Mouse (Mus musculus) G1E-ER4 (cell line): Measurements from ENCODE around the gene Krtap5-3. TPM values are rescaled to one million over a fixed set of nuclear protein-coding genes. Genes with fewer than 3 reads are reported as not detected.
"Not testable (repeated sequence)": the region's sequence is repeated elsewhere in the genome, so short reads cannot be mapped to it uniquely, and the experiment has no call there.

Experiments used
- GATA1 ChIP-seq: IDR thresholded peaks from one replicate; pipeline ENCODE4 v1.8.0; 2012; ENCODE audit warnings: low read length, inconsistent platforms
- polyA plus RNA-seq: library from polyadenylated mRNA; stranded (reverse); fragments of >175 nt; gene quantifications from 2 replicates; pipeline ENCODE4 v1.2.3, GENCODE M21; 2012

Gene Krtap5-3
- polyA plus RNA-seq, result not detected in 2 replicates

DNA sequence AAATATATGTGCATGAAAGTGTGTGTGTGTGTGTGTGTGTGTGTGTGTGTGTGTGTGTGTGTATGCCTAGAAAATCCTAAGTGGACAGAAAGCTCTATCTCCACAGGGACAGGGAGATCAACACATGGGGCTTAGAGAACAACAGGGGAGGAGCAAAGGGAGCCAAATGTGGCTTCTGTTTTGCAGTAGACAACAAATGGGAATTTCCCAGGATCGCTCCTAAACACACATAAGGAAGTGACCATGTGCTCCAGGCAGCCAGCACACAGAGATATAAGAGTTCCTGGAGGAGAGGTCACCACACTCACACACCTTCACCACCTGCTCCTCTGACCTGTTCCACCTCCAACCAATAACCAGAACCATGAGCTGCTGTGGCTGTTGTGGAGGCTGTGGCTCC is at the start of gene Krtap5-3:
TSS of gene Krtap5-3 (plus strand) at position 301 of the 400 bp plus-strand sequence.
- no peak for TF ChIP-seq GATA1

DNA sequence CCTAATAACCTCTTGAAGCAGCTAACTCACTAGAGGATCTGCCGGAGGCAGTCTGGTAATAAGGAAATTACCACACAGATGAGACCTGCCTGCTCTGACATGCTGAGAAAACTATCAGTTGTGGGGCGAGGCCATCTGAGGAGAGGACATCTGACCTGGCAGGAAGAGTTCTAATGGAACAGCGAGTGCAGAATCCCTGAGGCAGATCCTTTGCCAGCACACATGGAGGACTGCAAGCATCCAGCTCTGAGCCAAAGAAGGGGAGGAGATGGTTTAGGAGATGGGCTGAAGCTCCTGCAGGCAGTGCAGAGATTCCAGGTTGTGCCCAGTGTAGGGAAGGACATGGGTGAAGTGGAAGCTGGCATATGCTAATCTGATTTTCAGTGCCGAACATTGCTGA is 49.0 kb upstream of the Krtap5-3 start:
- no peak for TF ChIP-seq GATA1

DNA sequence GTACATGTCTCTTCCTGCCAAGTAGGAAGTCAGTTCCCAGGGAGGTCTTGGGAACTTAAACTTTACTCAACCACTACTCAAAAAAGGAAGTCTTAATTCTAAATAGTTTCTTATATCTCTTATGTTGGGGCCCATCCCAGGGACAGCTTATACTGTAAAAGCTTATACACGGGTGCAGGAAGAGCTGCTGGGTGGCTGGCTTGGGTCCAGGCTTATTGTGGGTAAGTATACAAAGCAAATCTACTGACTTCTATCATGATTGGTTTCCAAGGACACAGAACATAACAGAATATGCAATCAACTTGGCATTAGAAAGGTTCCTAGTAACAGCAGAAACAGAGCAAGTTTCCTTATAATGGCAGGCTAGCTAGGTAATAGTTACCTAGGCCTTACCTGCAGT is 45.9 kb upstream of the Krtap5-3 start:
- no peak for TF ChIP-seq GATA1

GRCm38 (mm10) chr7:142157013-142157412 is 44.2 kb upstream of the Krtap5-3 start, which contains the start of gene Gm29735:
Gene Gm29735, minus strand, starts transcription at chr7:142157113.
- not testable (repeated sequence) for TF ChIP-seq GATA1

DNA sequence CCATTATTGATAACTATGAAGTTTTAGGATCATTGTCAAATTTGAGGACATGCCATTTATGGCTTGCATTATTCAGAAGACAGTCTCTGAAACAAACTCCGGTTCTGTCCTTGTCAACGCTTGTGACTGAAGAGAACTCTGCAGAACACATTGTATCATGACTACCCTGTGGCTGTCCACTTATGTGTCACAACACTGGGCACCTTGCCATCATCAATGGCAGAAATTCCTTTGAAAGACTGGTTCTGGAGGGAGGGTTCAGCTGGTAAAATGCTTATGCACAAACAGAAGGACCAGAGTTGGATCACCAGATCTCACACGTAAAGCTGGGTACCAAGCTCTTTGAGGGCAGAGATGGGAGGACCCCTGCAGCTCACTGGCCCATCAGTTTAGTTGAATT is 41.8 kb upstream of the Krtap5-3 start:
- TF ChIP-seq GATA1, result no peak

GRCm38 (mm10) chr7:142165639-142166038 is 35.5 kb upstream of the Krtap5-3 start, which contains the start of gene Gm4553:
Gene Gm4553, minus strand, starts transcription at chr7:142165739.
- not testable (repeated sequence) for TF ChIP-seq GATA1

DNA sequence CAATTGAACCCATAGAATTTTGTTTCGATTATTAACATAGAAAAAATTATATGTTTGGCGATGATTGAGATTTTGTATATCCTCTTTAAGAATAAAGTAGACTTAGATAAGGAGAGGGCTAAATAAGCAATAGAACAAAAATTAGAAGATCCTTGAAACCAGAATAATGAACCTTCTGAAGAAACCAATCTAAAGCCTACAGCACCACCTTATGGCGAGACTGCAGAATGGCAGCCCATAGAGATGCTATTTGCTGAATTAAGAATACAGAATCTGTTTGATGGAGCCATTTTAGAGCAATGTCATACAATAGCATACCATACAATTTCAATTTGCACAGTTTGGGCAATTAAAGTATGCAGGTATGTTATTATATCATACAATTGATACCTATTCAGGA is 31.3 kb upstream of the Krtap5-3 start:
- no peak for TF ChIP-seq GATA1

DNA sequence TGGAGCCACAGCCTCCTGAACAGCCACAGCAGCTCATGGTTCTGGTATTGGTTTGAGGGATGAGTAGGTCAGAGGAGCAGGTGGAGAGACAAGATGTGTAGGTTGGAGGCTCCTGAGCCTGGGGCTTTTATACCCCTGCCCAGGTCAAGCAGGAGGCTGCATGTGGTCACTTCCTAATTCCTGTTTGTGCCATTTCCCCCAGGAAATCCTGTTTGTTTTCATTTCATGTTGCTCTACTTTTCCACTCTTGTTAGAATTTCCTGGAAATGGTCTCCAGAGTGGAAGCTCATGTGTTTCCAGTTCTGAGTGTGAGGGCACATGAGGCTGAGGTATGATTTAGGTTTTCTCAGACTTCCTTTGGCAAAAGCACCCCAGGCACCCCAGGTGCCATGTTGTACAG is 25.3 kb upstream of the Krtap5-3 start, which contains the start of gene Krtap5-2:
TSS of gene Krtap5-2 (minus strand) at position 101 of the 400 bp plus-strand sequence.
- TF ChIP-seq GATA1, result not testable (repeated sequence)

- TF ChIP-seq GATA1, result no peak
Measured at GRCm38 (mm10) chr7:142178685-142179084, 22.5 kb upstream of the Krtap5-3 start.

DNA sequence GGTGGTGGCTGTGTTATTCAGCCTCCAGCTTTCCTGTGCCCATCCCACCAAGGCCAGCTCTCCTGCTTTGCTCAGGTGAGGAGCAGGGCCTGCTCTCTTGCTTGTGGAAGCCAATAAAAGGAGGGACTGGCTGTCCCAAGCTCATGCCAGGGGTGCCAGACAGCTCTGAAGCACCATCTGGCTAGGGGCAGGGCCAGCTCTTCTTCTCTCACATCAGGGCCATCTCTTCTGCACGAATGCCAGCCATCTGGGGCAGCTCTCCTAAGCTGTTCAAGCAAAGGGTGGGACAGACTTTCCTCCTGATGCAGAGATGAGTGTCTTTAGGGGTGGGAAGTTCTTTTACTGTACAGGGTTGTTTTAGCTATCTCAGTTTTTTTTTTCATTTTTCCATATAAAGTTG is 20.1 kb upstream of the Krtap5-3 start:
- no peak for TF ChIP-seq GATA1

GRCm38 (mm10) chr7:142188156-142188555 is 13.0 kb upstream of the Krtap5-3 start:
- no peak for TF ChIP-seq GATA1

DNA sequence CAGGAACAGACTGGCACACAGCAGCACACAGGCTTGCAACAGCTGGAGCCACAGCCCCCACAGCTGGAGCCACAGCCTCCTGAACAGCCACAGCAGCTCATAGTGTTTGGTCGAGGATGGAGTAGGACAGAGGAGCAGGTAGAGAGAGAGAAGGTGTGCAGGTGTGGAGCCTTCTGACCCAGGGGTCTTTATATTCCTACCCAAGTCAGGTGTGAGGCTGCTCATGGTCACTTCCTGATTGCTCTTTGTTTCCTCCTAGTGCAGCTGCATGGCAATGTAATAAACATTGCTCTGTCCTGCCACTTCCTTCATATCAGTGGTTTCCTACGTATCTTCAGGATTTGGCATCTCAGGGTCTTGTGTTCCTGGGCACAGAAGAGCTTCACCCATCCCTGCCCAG is 10.9 kb upstream of the Krtap5-3 start, which contains the start of gene Gm10153:
TSS of gene Gm10153 (minus strand) at position 101 of the 400 bp plus-strand sequence.
- TF ChIP-seq GATA1, result no peak

- no peak for TF ChIP-seq GATA1
Measured at GRCm38 (mm10) chr7:142198748-142199147, 2.4 kb upstream of the Krtap5-3 start.

GRCm38 (mm10) chr7:142205488-142205887 is 4.3 kb downstream of the Krtap5-3 start:
- no peak for TF ChIP-seq GATA1

DNA sequence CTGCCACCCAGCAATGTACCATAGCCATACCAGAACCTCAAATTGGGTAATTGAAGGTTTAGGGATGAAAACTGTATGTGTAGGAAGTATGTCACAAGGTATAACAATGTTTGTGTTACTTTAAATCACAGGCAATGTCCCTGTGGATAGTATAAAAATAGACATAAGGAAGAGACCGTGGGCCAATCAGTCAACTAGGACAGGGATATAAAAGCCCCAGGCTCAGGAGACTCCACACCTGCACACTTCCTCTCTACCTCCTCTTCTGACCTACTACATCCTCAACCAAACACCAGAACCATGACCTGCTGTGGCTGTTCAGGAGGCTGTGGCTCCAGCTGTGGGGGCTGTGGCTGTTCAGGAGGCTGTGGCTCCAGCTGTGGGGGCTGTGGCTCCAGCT is 10.4 kb downstream of the Krtap5-3 start, which contains the start of gene Gm7579:
TSS of gene Gm7579 (plus strand) at position 301 of the 400 bp plus-strand sequence.
- TF ChIP-seq GATA1, result no peak

DNA sequence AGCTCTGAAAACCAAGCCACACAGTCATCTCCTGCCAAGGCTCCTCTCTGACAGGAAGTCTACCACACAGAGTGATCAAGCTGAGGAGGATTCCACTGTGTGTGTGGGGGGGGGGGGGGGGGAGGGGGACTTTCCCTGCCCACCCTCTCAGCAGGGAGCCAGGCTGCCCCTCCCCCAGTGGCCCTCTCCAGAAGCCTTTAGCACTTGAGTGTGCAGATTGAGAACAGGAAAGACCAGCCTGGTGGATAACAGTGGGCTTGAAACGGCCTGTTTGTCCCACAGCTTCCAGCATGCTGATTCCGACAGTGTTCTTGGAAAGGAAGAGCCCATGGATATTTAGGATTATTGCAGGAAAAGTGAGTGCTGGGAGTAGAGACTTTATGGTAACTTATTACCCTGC is 23.4 kb downstream of the Krtap5-3 start:
- TF ChIP-seq GATA1, result no peak

DNA sequence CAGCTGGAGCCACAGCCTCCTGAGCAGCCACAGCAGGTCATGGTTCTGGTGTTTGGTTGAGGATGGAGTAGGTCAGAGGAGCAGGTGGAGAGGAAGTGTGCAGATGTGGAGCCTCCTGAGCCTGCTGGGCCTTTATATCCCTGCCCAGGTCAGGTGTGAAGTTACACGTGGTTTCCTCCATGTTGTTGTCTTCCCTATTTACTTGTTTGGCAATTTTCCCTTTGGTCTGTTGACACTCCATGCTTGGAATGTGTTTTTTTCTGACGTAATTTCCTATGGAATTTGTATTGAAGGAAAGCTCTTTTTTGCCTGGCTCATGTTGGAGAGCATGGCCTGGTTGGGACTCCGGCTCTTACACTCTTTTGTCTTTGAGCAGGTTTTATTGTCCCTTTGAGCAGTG is 28.7 kb downstream of the Krtap5-3 start, which contains the start of gene Krtap5-5:
TSS of gene Krtap5-5 (minus strand) at position 101 of the 400 bp plus-strand sequence.
- TF ChIP-seq GATA1, result not testable (repeated sequence)
